ENCODE assay signal across 13 mouse cellular contexts in the genomic region with DNA sequence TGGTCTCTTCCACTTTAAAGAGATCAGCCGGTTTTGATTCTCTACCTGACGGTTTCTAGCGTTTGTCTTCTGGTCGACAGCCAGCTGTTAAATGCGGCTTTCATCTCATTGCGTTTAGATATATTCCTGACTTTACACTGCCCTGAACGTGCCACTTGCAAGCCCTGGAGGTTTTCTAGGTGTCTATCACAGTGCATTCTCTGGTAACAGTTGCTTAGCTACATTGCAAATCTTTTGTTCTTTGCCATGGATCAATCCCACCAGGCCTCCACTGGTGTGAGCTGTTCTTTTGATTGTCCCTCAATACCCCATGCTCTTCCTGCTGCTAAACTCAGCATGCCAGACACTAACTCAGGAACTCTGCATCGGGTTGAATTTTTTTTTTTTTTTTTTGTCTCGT.
DNase-seq lines count a peak whose midpoint lies in the region; ATAC-seq and TF ChIP-seq lines count a peak whose summit lies in the region.
"Had no signal": no experiment of that assay in that cellular context is flagged by ENCODE, and none has a peak within 500 bp of the region (broad histone marks: within the 10 kb centered on the region; RNA-seq: fewer than 3 reads in every experiment).

No protein-coding gene starts in this region.

- H3K9me3 ChIP-seq in forebrain, embryonic 16.5 days (ENCODE audit: control insufficient read depth, low read length): no peaks in the 10 kb centered on the region; the same call in 1 of the 2 replicates
- H3K9me3 ChIP-seq in midbrain, embryonic 11.5 days (ENCODE audit: control insufficient read depth, low read length): no peaks in the 10 kb centered on the region
- H3K9me3 ChIP-seq in stomach, postnatal 0 days (ENCODE audit: control insufficient read depth, low read length): no peaks in the 10 kb centered on the region
- H3K9me3 ChIP-seq: heart, embryonic 13.5 days; megakaryocyte, embryonic 14.5 days had no signal

- H3K9ac ChIP-seq in forebrain, embryonic 16.5 days (replicated peaks; ENCODE audit: low read depth, low read length): no peak overlapping the region
- H3K9ac ChIP-seq in midbrain, embryonic 11.5 days (ENCODE audit: low read length): no peak overlapping the region
- H3K9ac ChIP-seq in stomach, postnatal 0 days (ENCODE audit: low read length): no peak overlapping the region
- H3K9ac ChIP-seq: heart, embryonic 13.5 days; lung, embryonic 14.5 days had no signal

- peak; percentile 41 for ATAC-seq in forebrain, embryonic 16.5 days
- ATAC-seq in midbrain, embryonic 11.5 days (ENCODE audit: low FRiP score): peak; percentile 84
- no peak for ATAC-seq in stomach, postnatal 0 days (ENCODE audit: low FRiP score, low TSS enrichment)
- no peak for ATAC-seq in cerebellum, adult (ENCODE audit: insufficient number of reproducible peaks, low FRiP score, low TSS enrichment)

- H3K4me3 ChIP-seq in forebrain, embryonic 16.5 days (replicated peaks; ENCODE audit: low read length): no peak overlapping the region
- no peak overlapping the region for H3K4me3 ChIP-seq in midbrain, embryonic 11.5 days (ENCODE audit: low read depth, low read length)
- no peak overlapping the region for H3K4me3 ChIP-seq in stomach, postnatal 0 days (ENCODE audit: low read depth, low read length)
- H3K4me3 ChIP-seq: heart, embryonic 13.5 days; megakaryocyte, embryonic 14.5 days had no signal

- no peak overlapping the region for H3K4me2 ChIP-seq in forebrain, embryonic 16.5 days (ENCODE audit: low read length)
- no peak overlapping the region for H3K4me2 ChIP-seq in midbrain, embryonic 11.5 days
- H3K4me2 ChIP-seq in stomach, postnatal 0 days (replicated peaks; ENCODE audit: low read depth): peak overlapping the region; percentile 1; the same call in 1 of the 2 replicates
- H3K4me2 ChIP-seq: heart, embryonic 13.5 days; lung, embryonic 14.5 days had no signal

- H3K4me1 ChIP-seq in forebrain, embryonic 16.5 days (replicated peaks; ENCODE audit: control insufficient read depth, insufficient read depth, low read length): peaks cover 9% of the 10 kb centered on the region
- H3K4me1 ChIP-seq in midbrain, embryonic 11.5 days (ENCODE audit: control insufficient read depth, insufficient read depth, low read length): peaks cover 3% of the 10 kb centered on the region; the same call in 1 of the 2 replicates
- no peaks in the 10 kb centered on the region for H3K4me1 ChIP-seq in stomach, postnatal 0 days (replicated peaks; ENCODE audit: control insufficient read depth, insufficient read depth)
- H3K4me1 ChIP-seq: megakaryocyte, embryonic 14.5 days had no signal

- H3K27ac ChIP-seq in forebrain, embryonic 16.5 days (ENCODE audit: low read length): peak overlapping the region; percentile 16
- no peak overlapping the region; the same call in 1 of the 2 replicates for H3K27ac ChIP-seq in midbrain, embryonic 11.5 days (ENCODE audit: low read depth, low read length)
- H3K27ac ChIP-seq in stomach, postnatal 0 days (replicated peaks): 0 out of 2 replicates have a peak overlapping the region, but pooled peaks have one; percentile 30
- H3K27ac ChIP-seq: heart, embryonic 13.5 days had no signal

- peak; percentile 27 for DNase-seq in retina, embryonic 14.5 days (ENCODE audit: low spot score)
- no peak for DNase-seq in retina, postnatal 1 day
- DNase-seq in midbrain, embryonic 11.5 days (ENCODE audit: low spot score, missing footprints): peak; percentile 88
- no peak for DNase-seq in stomach, postnatal 0 days (ENCODE audit: low spot score)
- no peak for DNase-seq in right cerebral cortex, postnatal 14 days
- no peak for DNase-seq in ovary, postnatal 10 days (ENCODE audit: low spot score)
- DNase-seq: adrenal gland, adult 8-10 months; lung, embryonic 14.5 days had no signal

- 4% methylated on average over 9 of the region's 9 CpGs for WGBS in forebrain, embryonic 16.5 days
- 7% methylated on average over 9 of the region's 9 CpGs for WGBS in midbrain, embryonic 11.5 days
- 29% methylated on average over 9 of the region's 9 CpGs for WGBS in stomach, postnatal 0 days

- no peak for TF ChIP-seq CTCF in stomach, postnatal 0 days (IDR thresholded peaks at IDR 0.05; ENCODE audit: low read depth)

- no peaks in the 10 kb centered on the region for H3K36me3 ChIP-seq in forebrain, embryonic 16.5 days (ENCODE audit: control insufficient read depth, insufficient read depth)
- H3K36me3 ChIP-seq in midbrain, embryonic 11.5 days (ENCODE audit: control insufficient read depth, insufficient read depth, low read length): no peaks in the 10 kb centered on the region
- H3K36me3 ChIP-seq in stomach, postnatal 0 days (ENCODE audit: control insufficient read depth, insufficient read depth, low read length): no peaks in the 10 kb centered on the region
- H3K36me3 ChIP-seq: heart, embryonic 13.5 days had no signal

- TF ChIP-seq EP300 in stomach, postnatal 0 days (optimal IDR thresholded peaks at IDR 0.05): no peak

- no peaks in the 10 kb centered on the region for H3K27me3 ChIP-seq in forebrain, embryonic 16.5 days (replicated peaks; ENCODE audit: control insufficient read depth, insufficient read depth, low read length)
- H3K27me3 ChIP-seq in midbrain, embryonic 11.5 days (ENCODE audit: control insufficient read depth, insufficient read depth, low read length): no peaks in the 10 kb centered on the region
- no peaks in the 10 kb centered on the region for H3K27me3 ChIP-seq in stomach, postnatal 0 days (ENCODE audit: control insufficient read depth, insufficient read depth, low read length)
- H3K27me3 ChIP-seq: CH12.LX; heart, embryonic 13.5 days; megakaryocyte, embryonic 14.5 days had no signal

Comparison
In these comparisons a context has a peak if more than half of its experiments do, and no peak if none do; other contexts are left out.
1. DNase-seq: peak in retina, embryonic 14.5 days (single experiment) and midbrain, embryonic 11.5 days (single experiment); none in retina, postnatal 1 day (single experiment), stomach, postnatal 0 days (single experiment), right cerebral cortex, postnatal 14 days (single experiment) and ovary, postnatal 10 days (single experiment).
2. ATAC-seq: peak in forebrain, embryonic 16.5 days (single experiment) and midbrain, embryonic 11.5 days (single experiment); none in stomach, postnatal 0 days (single experiment) and cerebellum, adult (single experiment).